Mouse (Mus musculus): ENCODE results near the gene Trhr2. TPM values are rescaled to one million over a fixed set of nuclear protein-coding genes. Genes with fewer than 3 reads are reported as not detected.

Gene Trhr2
- polyA plus RNA-seq (2014; fragmentation: Nextera tagmentation; extraction: Ambion mirVana), result 0.21 TPM in 1 of 2 replicates, not detected in the other

- no peaks in the 10 kb centered on the region for H3K36me3 ChIP-seq (replicated peaks; ENCODE audit: control insufficient read depth, insufficient read depth)
- H3K4me3 ChIP-seq (replicated peaks; ENCODE audit: low read length), result no peak within 1 kb of the TSS
- H3K9me3 ChIP-seq (ENCODE audit: control insufficient read depth, low read length), result no peaks in the 10 kb centered on the region
- H3K27ac ChIP-seq, result no peak within 1 kb of the TSS
- peaks cover 3% of the 10 kb centered on the region; the same call in 1 of the 2 replicates for H3K4me1 ChIP-seq (replicated peaks; ENCODE audit: control insufficient read depth, insufficient read depth, low read length)
- WGBS, result 74% methylated on average over 7 of the region's 7 CpGs
- no peak for DNase-seq (ENCODE audit: low spot score)
- ATAC-seq (ENCODE audit: low FRiP score), result no peak
- H3K4me2 ChIP-seq (replicated peaks), result no peak within 1 kb of the TSS
- no peak within 1 kb of the TSS for H3K9ac ChIP-seq
- H3K27me3 ChIP-seq (ENCODE audit: control insufficient read depth, insufficient read depth, low read length), result no peaks in the 10 kb centered on the region
Measured at GRCm38 (mm10) chr8:122360696-122361416, at the start of gene Trhr2. Gene Trhr2, minus strand, starts transcription at chr8:122360746.

GRCm38 (mm10) chr8:122407678-122408077 lies 47.1 kb upstream of the Trhr2 start:
- ATAC-seq (ENCODE audit: low FRiP score), result no peak

DNA sequence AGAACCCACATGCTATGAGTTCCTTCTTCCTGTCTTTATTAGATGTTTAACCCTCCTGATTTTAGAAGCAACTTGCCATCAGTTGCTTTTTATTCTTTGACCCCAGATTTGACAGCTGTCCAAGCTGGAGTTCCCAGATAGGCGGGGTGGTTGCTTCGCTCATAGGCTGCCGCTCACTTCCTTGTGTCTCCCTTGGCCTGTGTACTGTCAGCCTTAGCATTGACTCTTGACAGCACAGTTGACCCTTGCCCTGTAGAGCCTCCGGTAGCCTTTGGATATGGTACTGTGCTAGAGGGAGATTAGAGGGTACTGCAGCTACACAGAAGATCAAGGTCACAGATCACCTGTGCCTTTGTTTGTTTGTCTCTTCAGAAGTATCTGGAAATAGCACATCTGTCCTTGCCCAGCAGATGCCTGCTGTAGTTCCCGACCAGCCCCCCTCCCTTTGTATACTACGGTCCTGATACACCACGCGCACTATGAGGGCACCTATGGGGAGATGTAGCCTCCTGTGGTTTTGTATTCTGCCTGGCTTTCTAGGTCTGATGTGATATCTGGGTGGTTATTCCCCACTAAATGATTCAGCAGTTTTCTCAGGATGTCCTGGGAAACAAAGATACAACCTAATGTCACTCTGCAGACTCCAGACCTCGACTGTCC lies 44.7 kb upstream of the Trhr2 start:
- WGBS, result 91% methylated on average over 9 of the region's 9 CpGs
- H3K27me3 ChIP-seq (ENCODE audit: control insufficient read depth, insufficient read depth, low read length), result no peaks in the 10 kb centered on the region
- no peaks in the 10 kb centered on the region for H3K9me3 ChIP-seq (ENCODE audit: control insufficient read depth, low read length)
- ATAC-seq (ENCODE audit: low FRiP score) (no peak), DNase-seq (ENCODE audit: low spot score) (no peak)
- H3K27ac ChIP-seq, result no peak overlapping the region
- no peak overlapping the region for H3K4me2 ChIP-seq (replicated peaks)
- H3K9ac ChIP-seq, result no peak overlapping the region
- H3K36me3 ChIP-seq (replicated peaks; ENCODE audit: control insufficient read depth, insufficient read depth), result peaks cover 99% of the 10 kb centered on the region
- no peaks in the 10 kb centered on the region for H3K4me1 ChIP-seq (replicated peaks; ENCODE audit: control insufficient read depth, insufficient read depth, low read length)
- H3K4me3 ChIP-seq (replicated peaks; ENCODE audit: low read length), result no peak overlapping the region

More at GRCm38 (mm10) chr8:122407678-122408077, 47.1 kb upstream of the Trhr2 start:
- 96% methylated on average over 7 of the region's 7 CpGs for WGBS
- Histone ChIP-seq H3K4me3 (replicated peaks; ENCODE audit: low read length) (no peak overlapping the region), H3K27me3 (ENCODE audit: control insufficient read depth, insufficient read depth, low read length) (no peaks in the 10 kb centered on the region), H3K4me1 (replicated peaks; ENCODE audit: control insufficient read depth, insufficient read depth, low read length) (no peaks in the 10 kb centered on the region), H3K9ac (no peak overlapping the region), H3K27ac (no peak overlapping the region), H3K4me2 (replicated peaks) (no peak overlapping the region), H3K9me3 (ENCODE audit: control insufficient read depth, low read length) (no peaks in the 10 kb centered on the region), H3K36me3 (replicated peaks; ENCODE audit: control insufficient read depth, insufficient read depth) (peaks cover 99% of the 10 kb centered on the region)
- no peak for DNase-seq (ENCODE audit: low spot score)

DNA sequence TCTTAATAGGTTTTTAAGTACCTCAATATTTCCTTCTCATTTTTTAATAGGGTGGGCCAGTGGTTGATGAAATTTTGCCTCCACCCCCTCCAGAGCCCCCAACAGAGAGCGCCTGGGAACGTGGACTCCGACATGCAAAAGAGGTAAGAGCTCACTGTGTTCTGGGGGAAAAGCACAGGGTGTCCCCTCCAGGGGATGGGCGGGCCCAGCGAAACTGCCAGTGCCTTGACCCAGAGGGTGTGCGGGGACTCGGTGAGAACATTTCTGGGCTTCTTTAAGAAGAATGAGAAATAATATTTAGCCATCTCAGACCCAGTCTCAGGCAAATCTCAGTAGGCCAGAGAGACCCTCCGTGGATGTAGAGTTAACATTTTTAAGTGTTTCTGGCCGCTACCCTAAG lies 37.6 kb upstream of the Trhr2 start:
- Histone ChIP-seq H3K4me2 (replicated peaks) (no peak overlapping the region), H3K4me1 (replicated peaks; ENCODE audit: control insufficient read depth, insufficient read depth, low read length) (no peaks in the 10 kb centered on the region), H3K9me3 (ENCODE audit: control insufficient read depth, low read length) (no peaks in the 10 kb centered on the region), H3K4me3 (replicated peaks; ENCODE audit: low read length) (no peak overlapping the region), H3K9ac (no peak overlapping the region), H3K27me3 (ENCODE audit: control insufficient read depth, insufficient read depth, low read length) (no peaks in the 10 kb centered on the region), H3K36me3 (replicated peaks; ENCODE audit: control insufficient read depth, insufficient read depth) (peaks cover 84% of the 10 kb centered on the region), H3K27ac (no peak overlapping the region)
- WGBS, result 96% methylated on average over 9 of the region's 9 CpGs
- DNase-seq (ENCODE audit: low spot score) (no peak), ATAC-seq (ENCODE audit: low FRiP score) (no peak)

DNA sequence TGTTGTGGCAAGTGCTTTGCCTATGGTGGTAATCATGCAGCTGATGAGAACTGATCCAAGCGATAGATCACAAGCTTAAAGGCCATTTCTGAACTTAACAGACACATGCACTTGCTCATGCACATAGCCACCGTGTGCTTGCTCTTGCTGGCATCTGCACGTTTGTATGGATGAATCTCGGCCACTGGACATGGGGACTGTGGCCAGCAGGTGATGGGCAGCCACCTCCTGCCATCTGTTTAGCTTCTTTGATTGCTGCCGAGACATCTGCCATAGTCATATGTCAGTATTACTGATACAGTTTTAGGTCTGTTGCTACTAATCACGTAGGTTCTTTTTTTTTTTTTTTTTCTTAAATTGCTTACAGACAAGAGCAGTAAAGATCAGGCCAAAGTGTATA lies 34.7 kb upstream of the Trhr2 start:
- Histone ChIP-seq H3K4me2 (replicated peaks) (no peak overlapping the region), H3K9me3 (ENCODE audit: control insufficient read depth, low read length) (no peaks in the 10 kb centered on the region), H3K36me3 (replicated peaks; ENCODE audit: control insufficient read depth, insufficient read depth) (peaks cover 75% of the 10 kb centered on the region), H3K4me1 (replicated peaks; ENCODE audit: control insufficient read depth, insufficient read depth, low read length) (no peaks in the 10 kb centered on the region), H3K27me3 (ENCODE audit: control insufficient read depth, insufficient read depth, low read length) (no peaks in the 10 kb centered on the region), H3K9ac (no peak overlapping the region), H3K4me3 (replicated peaks; ENCODE audit: low read length) (no peak overlapping the region), H3K27ac (no peak overlapping the region)
- ATAC-seq (ENCODE audit: low FRiP score) (no peak), DNase-seq (ENCODE audit: low spot score) (no peak)
- 81% methylated on average over 6 of the region's 6 CpGs for WGBS

DNA sequence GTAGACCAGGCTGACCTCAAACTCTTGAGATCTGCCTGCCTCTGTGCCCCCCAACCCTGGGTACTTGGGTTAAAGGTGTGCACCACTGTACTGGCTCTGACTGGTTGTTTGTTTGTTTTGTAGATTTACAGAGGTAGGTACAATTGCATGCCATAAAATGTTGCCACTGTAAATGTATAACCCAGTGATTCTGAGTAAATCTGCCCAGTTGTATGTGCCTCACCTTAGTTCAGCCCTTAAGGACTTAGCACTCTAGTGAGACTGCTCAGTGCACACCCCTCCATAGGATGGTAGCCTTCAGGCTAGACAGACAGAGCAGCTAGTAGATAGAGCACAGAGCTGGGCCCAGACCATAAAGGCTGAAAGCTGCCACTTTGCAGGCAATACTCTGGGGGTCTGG lies 33.2 kb upstream of the Trhr2 start:
- Histone ChIP-seq H3K36me3 (replicated peaks; ENCODE audit: control insufficient read depth, insufficient read depth) (peaks cover 71% of the 10 kb centered on the region), H3K9ac (no peak overlapping the region), H3K4me2 (replicated peaks) (no peak overlapping the region), H3K4me3 (replicated peaks; ENCODE audit: low read length) (no peak overlapping the region), H3K27ac (no peak overlapping the region), H3K27me3 (ENCODE audit: control insufficient read depth, insufficient read depth, low read length) (no peaks in the 10 kb centered on the region), H3K4me1 (replicated peaks; ENCODE audit: control insufficient read depth, insufficient read depth, low read length) (no peaks in the 10 kb centered on the region), H3K9me3 (ENCODE audit: control insufficient read depth, low read length) (no peaks in the 10 kb centered on the region)
- ATAC-seq (ENCODE audit: low FRiP score), result no peak
- no peak for DNase-seq (ENCODE audit: low spot score)

DNA sequence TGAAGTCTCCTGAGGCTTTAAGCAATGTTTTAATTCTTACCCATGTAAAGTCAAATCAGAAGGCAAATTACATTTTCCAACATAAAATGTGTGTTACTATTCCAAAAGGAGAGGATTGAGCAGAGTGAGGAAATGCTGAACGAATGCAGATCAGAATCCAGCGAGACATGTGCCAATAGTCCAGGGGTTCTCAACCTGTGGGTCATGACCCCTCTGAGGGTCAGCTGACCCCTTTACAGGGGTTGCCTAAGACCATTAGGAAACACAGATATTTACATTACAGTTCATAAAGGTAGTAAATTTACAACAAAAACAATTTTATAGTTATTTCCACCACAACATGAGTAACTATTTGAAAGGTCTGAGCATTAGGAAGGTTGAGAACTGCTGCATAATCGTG lies 30.2 kb upstream of the Trhr2 start:
- Histone ChIP-seq H3K4me3 (replicated peaks; ENCODE audit: low read length) (no peak overlapping the region), H3K27ac (no peak overlapping the region), H3K4me1 (replicated peaks; ENCODE audit: control insufficient read depth, insufficient read depth, low read length) (no peaks in the 10 kb centered on the region), H3K9ac (no peak overlapping the region), H3K4me2 (replicated peaks) (no peak overlapping the region), H3K36me3 (replicated peaks; ENCODE audit: control insufficient read depth, insufficient read depth) (peaks cover 82% of the 10 kb centered on the region), H3K9me3 (ENCODE audit: control insufficient read depth, low read length) (no peaks in the 10 kb centered on the region), H3K27me3 (ENCODE audit: control insufficient read depth, insufficient read depth, low read length) (no peaks in the 10 kb centered on the region)
- 90% methylated on average over 3 of the region's 3 CpGs for WGBS
- DNase-seq (ENCODE audit: low spot score), result no peak
- ATAC-seq (ENCODE audit: low FRiP score), result no peak

- H3K9ac ChIP-seq, result no peak overlapping the region
- H3K9me3 ChIP-seq (ENCODE audit: control insufficient read depth, low read length), result no peaks in the 10 kb centered on the region
- ATAC-seq (ENCODE audit: low FRiP score) (no peak), DNase-seq (ENCODE audit: low spot score) (no peak)
- H3K27ac ChIP-seq, result no peak overlapping the region
- no peak overlapping the region for H3K4me2 ChIP-seq (replicated peaks)
- 89% methylated on average over 3 of the region's 3 CpGs for WGBS
- H3K4me1 ChIP-seq (replicated peaks; ENCODE audit: control insufficient read depth, insufficient read depth, low read length), result no peaks in the 10 kb centered on the region
- no peak overlapping the region for H3K4me3 ChIP-seq (replicated peaks; ENCODE audit: low read length)
- H3K27me3 ChIP-seq (ENCODE audit: control insufficient read depth, insufficient read depth, low read length), result no peaks in the 10 kb centered on the region
- H3K36me3 ChIP-seq (replicated peaks; ENCODE audit: control insufficient read depth, insufficient read depth), result peaks cover 85% of the 10 kb centered on the region
Measured at GRCm38 (mm10) chr8:122389357-122389756, 28.8 kb upstream of the Trhr2 start.

DNA sequence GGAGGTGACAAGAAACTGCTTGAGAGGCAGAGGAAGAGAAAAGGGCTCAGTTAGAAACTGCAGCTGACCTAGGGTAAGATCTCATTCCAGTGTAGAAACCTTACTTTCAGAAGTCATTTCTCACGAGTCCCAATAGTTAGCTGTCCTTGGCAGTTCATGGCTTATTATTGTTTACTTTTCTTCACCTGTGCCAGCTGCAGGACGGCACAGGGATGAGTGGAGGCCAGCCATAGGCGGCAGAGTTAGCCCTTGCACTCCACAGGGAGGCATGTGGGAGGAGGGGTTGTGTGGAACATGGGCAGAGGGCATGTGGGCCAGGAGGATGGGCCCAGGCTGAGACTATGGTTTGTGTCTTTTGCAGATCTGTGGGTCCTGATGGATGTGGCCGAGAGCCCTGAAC lies 22.5 kb upstream of the Trhr2 start:
- no peak overlapping the region for H3K27ac ChIP-seq
- no peak overlapping the region for H3K4me3 ChIP-seq (replicated peaks; ENCODE audit: low read length)
- DNase-seq (ENCODE audit: low spot score) (no peak), ATAC-seq (ENCODE audit: low FRiP score) (no peak; the same call in 1 of the 2 replicates)
- H3K36me3 ChIP-seq (replicated peaks; ENCODE audit: control insufficient read depth, insufficient read depth), result peaks cover 68% of the 10 kb centered on the region
- H3K4me2 ChIP-seq (replicated peaks), result no peak overlapping the region
- 88% methylated on average over 4 of the region's 4 CpGs for WGBS
- H3K9me3 ChIP-seq (ENCODE audit: control insufficient read depth, low read length), result no peaks in the 10 kb centered on the region
- H3K4me1 ChIP-seq (replicated peaks; ENCODE audit: control insufficient read depth, insufficient read depth, low read length), result peaks cover 3% of the 10 kb centered on the region
- H3K27me3 ChIP-seq (ENCODE audit: control insufficient read depth, insufficient read depth, low read length), result no peaks in the 10 kb centered on the region
- H3K9ac ChIP-seq, result no peak overlapping the region

Measured in hindbrain, embryonic 14.5 days (tissue).